Mouse (Mus musculus) layer of hippocampus, adult 2 months (tissue): ENCODE measurements around the gene Frs3. TPM values are rescaled to one million over a fixed set of nuclear protein-coding genes. Genes with fewer than 3 reads are reported as not detected.
"Not testable (repeated sequence)": the region's sequence is repeated elsewhere in the genome, so short reads cannot be mapped to it uniquely, and the experiment has no call there.

ENCODE experiments used
- DNase-seq, 2 experiments: peaks; one replicate each; pipeline ENCODE4 v3.0.0; 2022; ENCODE audit warnings: low spot score in 2 of 2
- H3K27ac ChIP-seq: fragments of 200-600 bp; 2 replicates; pipeline ENCODE4 v1.8.1; 2022
- H3K4me3 ChIP-seq: fragments of 200-600 bp; 2 replicates; pipeline ENCODE4 v1.8.1; 2022; ENCODE audit warnings: mild to moderate bottlenecking
- CTCF ChIP-seq: fragments of 200-600 bp; conservative IDR thresholded peaks from 2 replicates; pipeline ENCODE4 v1.8.1; 2022; ENCODE audit warnings: antibody characterized with exemption, mild to moderate bottlenecking, moderate library complexity
- long read RNA-seq, 2 experiments: library from polyadenylated mRNA; stranded (forward); transcript quantifications; one replicate each; pipeline ENCODE4 v2.0.0; 2021; ENCODE audit warnings: borderline mapping rate in 2 of 2
- total RNA-seq, 2 experiments: library from RNA; stranded (reverse); gene quantifications; 2 replicates each; pipeline ENCODE4 v1.2.3; 2021

Frs3 gene
- total RNA-seq: 10 to 100 TPM; 23.8 to 29.0 TPM
- long read RNA-seq, experiment 1, transcript Frs3-201 (7 exons, 2,144 nt): major isoform, 9 of 16 reads
- long read RNA-seq, experiment 1, partial matches to known transcripts: 1 of 16 reads
- long read RNA-seq, experiment 1, other reads (novel, unspliced or antisense): 5 of 16 reads
- long read RNA-seq, experiment 2, transcript Frs3-201 (7 exons, 2,144 nt): major isoform, 11 of 18 reads
- long read RNA-seq, experiment 2, partial matches to known transcripts: 1 of 18 reads
- long read RNA-seq, experiment 2, other reads (novel, unspliced or antisense): 6 of 18 reads

DNA sequence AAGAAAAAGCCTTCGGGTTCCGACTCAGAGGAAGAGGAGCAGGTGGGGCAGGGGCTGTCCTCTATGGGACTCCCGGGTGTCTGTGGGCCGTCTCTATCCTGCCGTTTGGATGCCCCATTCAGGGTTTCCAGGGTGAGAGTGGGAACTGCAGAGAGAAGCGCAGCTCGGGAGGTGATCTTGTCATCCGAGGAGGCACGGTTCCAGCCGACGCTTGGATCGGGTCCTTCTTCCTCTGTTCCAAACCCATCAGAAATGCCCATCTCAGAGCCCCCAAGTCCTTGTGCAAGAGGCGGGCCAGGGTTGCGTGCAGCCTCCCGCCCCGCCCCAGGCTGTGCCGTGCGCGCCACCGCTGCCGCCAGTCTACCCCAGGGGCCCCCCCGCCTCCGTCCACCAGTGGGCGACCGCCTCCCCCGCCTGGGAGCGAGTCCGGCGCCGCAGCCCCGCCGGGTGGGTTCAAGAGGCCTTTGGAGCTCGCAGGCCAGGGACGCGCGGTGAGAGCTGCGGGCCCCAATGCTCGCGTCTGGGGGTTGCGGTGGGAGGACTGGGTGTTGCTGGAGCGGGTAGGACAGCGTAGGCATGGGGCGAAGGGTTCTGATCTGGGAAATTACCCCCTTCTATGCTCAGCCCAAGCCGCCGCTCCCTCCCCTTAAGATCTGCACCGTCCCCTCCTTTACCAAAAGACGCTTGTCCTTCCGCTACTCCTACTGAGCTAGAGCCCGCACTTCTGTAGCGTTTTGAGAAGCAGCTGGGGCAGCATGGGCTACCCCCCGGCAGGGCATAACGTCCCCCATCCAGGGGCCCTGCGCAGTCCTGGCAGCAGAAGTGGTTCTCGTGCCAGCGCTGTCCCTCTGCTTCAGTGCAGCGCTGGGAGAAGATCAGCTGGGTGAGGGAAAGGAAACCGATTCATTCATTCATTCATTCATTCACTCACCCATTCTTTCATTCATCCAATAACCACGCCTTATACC, at the start of gene Frs3:
Frs3 (plus strand) TSS at position 423 of the 968 bp plus-strand sequence.
- TF ChIP-seq CTCF: peak; percentile 49
- H3K27ac ChIP-seq: peak within 1 kb of the TSS; percentile 93
- H3K4me3 ChIP-seq: peak within 1 kb of the TSS; percentile 89
- DNase-seq: peak; percentile 73 to 80

DNA sequence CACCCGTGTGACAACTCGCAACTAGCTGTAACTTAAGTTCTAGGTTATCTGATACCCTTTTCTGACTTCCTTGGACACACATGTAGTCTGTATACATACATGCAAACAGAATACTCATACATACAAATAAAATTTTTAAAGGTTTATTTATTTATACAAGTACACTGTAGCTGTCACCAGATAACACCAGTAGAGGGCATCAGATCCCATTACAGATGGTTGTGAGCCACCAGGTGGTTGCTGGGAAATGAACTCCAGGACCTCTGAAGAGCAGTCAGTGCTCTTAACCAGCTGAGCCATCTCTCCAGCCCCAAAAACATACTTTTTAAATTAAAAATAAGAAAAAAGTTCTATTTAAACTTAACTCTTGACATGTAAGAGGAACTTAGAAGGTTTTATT, 45.8 kb upstream of the Frs3 start:
- no peak overlapping the region for H3K4me3 ChIP-seq
- no peak for DNase-seq
- H3K27ac ChIP-seq: no peak overlapping the region
- peak; percentile 64 for TF ChIP-seq CTCF

DNA sequence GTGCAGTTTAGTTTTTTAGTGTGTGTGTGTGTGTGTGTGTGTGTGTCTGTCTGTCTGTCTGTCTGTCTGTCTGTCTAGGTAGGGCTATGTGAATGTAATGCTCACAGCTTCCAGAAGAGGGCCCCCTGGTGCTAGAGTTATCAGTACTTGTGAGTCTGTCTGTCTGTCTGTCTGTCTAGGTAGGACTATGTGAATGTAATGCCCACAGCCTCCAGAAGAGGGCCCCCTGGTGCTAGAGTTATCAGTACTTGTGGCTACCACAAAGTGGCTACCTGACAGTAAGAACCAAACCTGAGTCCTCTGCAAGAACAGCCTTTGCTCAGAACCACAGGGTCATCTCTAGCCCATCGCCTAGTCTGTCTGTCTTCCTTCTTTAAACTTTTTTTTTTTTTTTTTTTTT, 42.1 kb upstream of the Frs3 start:
- no peak overlapping the region for H3K4me3 ChIP-seq
- no peak overlapping the region for H3K27ac ChIP-seq
- peak; percentile 74 for TF ChIP-seq CTCF
- peak; percentile 9 to 53 for DNase-seq

DNA sequence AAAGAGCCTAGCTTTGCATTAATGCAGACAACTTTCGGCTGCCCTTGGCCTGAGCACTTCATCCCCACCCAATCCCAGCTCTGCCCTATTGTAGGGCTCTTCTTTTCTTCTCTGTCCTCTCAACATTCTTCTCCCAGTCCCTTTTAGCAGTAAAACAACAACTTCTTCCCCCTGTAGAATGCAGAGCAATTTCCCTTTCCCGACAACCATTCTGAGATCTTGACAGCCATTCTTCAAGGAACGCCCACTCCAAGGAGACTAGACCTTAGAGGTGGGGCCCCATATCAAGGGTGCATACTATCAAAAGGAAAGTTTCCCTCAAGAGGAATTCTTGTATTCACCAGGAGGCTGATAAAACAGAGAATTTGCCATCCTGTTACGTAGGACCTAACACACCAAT, 39.9 kb upstream of the Frs3 start:
- H3K27ac ChIP-seq: no peak overlapping the region
- no peak for DNase-seq
- TF ChIP-seq CTCF: no peak
- H3K4me3 ChIP-seq: no peak overlapping the region

DNA sequence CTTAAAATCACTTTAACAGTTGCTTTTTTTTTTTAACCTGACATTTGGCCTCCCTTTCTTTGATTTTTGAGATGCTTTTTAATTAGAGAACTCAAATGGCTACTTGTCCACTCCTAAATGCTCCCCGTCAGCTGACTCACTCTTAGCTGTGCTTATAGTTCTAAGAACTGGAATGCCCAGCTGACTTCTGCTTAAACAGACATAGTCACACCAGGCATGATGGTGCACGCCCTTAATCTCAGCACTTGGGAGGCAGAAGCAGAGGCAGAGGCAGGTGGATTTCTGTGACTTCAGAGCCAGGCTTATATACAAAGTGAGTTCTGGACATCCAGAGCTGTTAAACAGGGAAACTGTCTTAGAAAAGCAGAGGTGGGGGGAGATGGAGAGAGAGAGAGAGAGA, 36.9 kb upstream of the Frs3 start:
- DNase-seq: no peak
- Histone ChIP-seq H3K4me3 (no peak overlapping the region), H3K27ac (no peak overlapping the region)
- TF ChIP-seq CTCF: no peak

DNA sequence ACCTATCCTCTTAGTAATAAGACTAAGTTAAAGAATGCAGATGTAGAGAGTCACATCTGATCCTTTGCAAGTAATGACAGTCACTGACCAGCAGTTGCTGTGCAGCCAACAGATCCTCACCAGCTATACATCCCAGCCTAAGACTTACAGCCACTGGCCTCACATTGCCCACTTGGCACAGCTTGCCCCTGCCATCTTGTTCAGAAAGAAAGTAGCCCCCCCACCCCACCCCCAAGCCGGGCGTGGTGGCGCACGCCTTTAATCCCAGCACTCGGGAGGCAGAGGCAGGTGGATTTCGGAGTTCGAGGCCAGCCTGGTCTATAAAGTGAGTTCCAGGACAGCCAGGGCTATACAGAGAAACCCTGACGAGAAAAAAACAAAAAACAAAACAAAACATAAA, 34.5 kb upstream of the Frs3 start:
- not testable (repeated sequence) for H3K27ac ChIP-seq, H3K4me3 ChIP-seq, DNase-seq

DNA sequence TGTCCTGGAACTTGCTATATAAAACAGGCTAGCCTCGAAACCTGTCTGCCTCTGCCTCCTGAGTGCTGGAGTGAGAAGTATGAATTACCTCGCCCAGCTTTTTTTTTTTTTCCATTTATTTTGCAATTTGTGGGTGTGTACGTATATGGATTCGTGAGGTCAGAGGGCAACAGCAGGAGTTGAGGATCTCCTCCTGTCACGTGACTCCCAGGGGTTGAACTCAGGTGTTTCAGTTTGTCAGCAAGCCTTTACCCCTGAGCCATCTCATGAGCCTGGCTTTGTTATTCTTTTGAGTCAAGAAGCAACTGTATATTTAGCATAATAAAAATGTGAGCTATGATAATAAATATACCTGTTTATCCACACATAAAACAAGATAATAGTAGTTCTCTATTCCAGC, 33.1 kb upstream of the Frs3 start:
- DNase-seq: no peak
- H3K27ac ChIP-seq: no peak overlapping the region
- H3K4me3 ChIP-seq: no peak overlapping the region
- no peak for TF ChIP-seq CTCF

DNA sequence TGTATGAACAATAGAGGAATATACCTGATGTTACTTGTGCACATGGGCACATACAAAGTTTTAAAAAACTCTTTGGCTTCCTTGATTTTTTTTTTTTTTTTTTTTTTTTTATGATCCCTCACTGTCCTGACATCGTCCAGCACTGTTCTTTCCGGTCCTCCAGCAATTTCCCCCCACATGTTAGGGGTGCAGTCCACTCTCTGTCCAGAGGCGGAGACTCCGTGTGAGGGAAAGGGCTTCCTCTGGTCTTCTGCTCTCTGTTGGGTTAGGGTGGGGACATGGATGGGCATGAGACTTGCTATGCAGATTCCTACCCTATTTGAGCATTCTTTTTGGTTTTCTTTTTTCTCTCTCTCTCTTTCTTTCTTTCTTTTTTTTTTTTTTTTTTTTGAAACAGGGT, 30.9 kb upstream of the Frs3 start:
- no peak for DNase-seq
- no peak for TF ChIP-seq CTCF
- Histone ChIP-seq H3K4me3 (no peak overlapping the region), H3K27ac (no peak overlapping the region)

DNA sequence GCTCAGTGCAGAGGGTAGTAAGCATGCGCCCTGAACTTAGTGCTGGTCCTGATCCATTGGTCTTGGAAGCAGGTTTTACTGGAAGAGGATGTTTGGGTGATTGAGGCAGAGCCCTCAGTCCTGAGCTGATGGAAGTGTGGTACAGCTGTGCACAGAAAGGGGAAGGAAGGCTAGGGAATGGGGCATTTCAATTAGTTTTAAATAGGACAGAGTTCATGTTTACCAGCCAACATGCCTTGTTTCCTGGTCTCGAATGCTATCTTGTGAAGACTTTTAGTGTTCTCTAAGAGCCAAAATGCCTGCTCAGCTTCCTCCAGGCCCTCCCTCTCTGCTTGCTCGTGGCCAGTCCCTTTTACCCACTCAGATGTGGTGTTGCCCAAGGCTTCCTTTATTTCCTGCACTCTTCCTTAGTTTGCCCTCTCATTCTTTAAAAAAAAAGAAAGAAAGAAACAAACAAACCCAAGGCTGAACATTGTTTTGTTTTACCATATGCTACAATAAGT, 30.0 kb upstream of the Frs3 start:
- DNase-seq: no peak
- no peak for TF ChIP-seq CTCF
- Histone ChIP-seq H3K4me3 (no peak overlapping the region), H3K27ac (no peak overlapping the region)

DNA sequence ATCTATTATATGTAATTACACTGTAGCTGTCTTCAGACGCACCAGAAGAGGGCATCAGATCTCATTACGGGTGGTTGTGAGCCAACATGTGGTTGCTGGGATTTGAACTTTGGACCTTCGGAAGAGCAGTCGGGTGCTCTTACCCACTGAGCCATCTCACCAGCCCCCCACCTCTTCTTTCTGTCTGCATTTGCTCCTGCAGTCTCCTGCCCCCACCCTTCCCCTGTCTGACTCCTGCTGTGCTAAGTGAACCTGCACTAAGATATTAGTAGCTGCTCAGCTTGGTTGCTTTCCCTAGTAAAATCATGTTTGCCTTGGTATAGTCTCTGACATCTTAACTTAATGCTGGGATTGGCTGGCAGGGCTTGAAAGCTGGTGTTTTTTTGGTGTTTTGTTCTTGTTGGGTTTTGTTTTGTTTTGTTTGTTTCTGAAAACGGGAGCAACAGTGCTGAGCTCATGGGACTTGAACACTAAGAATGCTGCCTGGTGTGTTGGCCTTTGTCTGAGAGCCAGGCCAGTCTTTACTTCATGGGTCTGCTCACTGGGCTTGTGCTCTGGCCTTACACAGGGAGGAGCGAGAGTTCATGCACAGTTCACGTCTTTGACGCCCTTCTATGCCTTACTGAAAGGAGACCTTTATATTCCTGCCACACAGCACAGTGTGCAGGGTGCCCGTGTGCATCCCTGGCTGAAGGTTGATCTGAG, 25.7 kb upstream of the Frs3 start:
- H3K27ac ChIP-seq: no peak overlapping the region
- DNase-seq: no peak
- peak; percentile 13; the same call in 1 of the 2 replicates for TF ChIP-seq CTCF
- no peak overlapping the region for H3K4me3 ChIP-seq

DNA sequence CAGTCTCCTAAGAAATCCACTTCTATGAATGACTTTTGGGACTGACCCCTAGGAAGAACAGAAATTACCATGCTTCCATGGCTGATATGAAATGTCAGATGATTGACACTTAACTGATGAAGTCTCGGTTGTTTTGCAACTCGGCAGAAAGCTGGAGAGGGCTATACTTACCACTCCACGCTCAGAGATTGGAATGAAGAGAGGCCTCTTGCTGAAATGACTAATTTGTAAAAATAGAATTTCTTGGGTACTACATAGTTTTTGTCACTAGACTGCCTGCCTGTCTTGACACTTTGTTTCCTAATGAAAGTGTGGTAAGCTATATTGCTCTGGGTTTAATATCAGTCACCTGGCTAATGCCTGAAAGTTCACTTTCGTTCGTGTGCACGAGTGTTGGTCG, 24.4 kb upstream of the Frs3 start:
- no peak for TF ChIP-seq CTCF
- H3K4me3 ChIP-seq: no peak overlapping the region
- no peak for DNase-seq
- no peak overlapping the region for H3K27ac ChIP-seq

DNA sequence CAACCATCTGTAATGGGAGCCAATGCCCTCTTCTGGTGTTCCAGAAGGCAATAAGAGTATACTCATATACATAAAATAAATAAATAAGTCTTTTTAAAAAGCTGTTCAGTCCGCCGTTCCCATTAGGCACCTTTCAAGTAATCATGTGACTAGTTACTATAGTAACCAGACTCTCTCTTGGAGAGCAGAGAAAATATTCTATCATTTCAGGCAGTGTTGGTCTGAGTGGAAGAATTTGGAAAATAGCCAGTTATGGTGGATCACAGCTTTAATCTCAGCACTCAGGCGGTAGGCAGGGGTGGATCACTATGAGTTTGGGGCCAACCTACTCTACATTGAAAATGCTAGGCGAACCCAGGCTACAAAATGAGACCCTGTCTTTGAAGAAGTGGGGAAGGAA, 19.7 kb upstream of the Frs3 start:
- H3K27ac ChIP-seq: no peak overlapping the region
- DNase-seq: no peak
- TF ChIP-seq CTCF: no peak
- no peak overlapping the region for H3K4me3 ChIP-seq

DNA sequence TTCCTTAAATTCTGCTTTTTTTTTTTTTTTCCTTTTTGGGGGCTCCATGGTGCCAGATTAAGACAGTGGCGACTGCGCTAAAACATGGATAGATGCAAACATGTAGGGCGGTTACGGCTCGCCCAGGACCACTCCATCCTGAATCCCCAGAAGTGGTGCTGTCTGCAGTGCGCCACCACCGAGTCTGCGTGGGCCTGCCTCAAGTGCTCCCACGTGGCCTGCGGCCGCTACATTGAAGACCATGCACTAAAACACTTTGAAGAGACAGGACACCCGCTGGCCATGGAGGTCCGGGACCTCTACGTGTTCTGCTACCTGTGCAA, 16.9 kb upstream of the Frs3 start:
- peak overlapping the region; percentile 80 for H3K27ac ChIP-seq
- TF ChIP-seq CTCF: no peak
- no peak for DNase-seq
- H3K4me3 ChIP-seq: peak overlapping the region; percentile 59
